In the genomic region with DNA sequence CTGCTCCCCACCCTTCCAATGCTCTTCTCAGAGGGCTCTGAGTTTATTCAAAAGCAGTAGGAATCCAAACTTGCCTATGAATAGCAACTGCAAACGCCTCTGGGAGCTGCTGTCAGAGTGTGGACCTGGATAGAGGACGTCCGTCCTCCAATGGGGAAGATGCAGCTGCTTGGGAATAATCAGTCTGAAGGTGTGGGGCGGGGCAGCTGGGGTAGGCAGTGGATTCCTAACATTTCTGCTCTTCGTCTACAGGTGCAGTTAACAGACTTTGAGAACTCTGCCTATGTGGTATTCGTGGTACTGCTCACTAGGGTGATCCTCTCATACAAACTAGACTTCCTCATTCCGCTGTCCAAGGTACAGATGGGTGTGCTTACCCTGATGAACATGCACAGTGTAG, we compare ENCODE assay signal across 31 mouse cellular contexts.
"Had no signal": no experiment of that assay in that cellular context is flagged by ENCODE, and none has a peak within 500 bp of the region (broad histone marks: within the 10 kb centered on the region; RNA-seq: fewer than 3 reads in every experiment).

No protein-coding gene starts in this region.

- H3K4me1 ChIP-seq: hindbrain, embryonic 10.5 days; hindbrain, embryonic 12.5 days; hindbrain, embryonic 13.5 days; hindbrain, embryonic 15.5 days; intestine, embryonic 15.5 days had no signal

- H3K27ac ChIP-seq: heart, embryonic 13.5 days; heart, embryonic 15.5 days; hindbrain, embryonic 10.5 days; hindbrain, embryonic 12.5 days; hindbrain, embryonic 13.5 days; hindbrain, embryonic 14.5 days; hindbrain, embryonic 15.5 days; hindbrain, postnatal 0 days; intestine, embryonic 15.5 days; kidney, embryonic 15.5 days; kidney, postnatal 0 days; layer of hippocampus, adult 2 months; left cerebral cortex, adult 2 months had no signal

- H3K4me3 ChIP-seq: heart, embryonic 13.5 days; heart, embryonic 15.5 days; hindbrain, embryonic 10.5 days; hindbrain, embryonic 12.5 days; hindbrain, embryonic 13.5 days; hindbrain, embryonic 15.5 days; intestine, embryonic 15.5 days; kidney, embryonic 15.5 days; layer of hippocampus, adult 2 months; left cerebral cortex, adult 2 months had no signal

- H3K27me3 ChIP-seq: heart, embryonic 13.5 days; heart, embryonic 15.5 days; hindbrain, embryonic 12.5 days; hindbrain, embryonic 13.5 days; hindbrain, embryonic 15.5 days; intestine, embryonic 15.5 days; kidney, embryonic 15.5 days had no signal

- H3K4me2 ChIP-seq: heart, embryonic 13.5 days; heart, embryonic 15.5 days; hindbrain, embryonic 12.5 days; hindbrain, embryonic 13.5 days; hindbrain, embryonic 14.5 days; hindbrain, embryonic 15.5 days; intestine, embryonic 15.5 days; kidney, embryonic 15.5 days had no signal

- H3K9me3 ChIP-seq: heart, embryonic 13.5 days; heart, embryonic 15.5 days; hindbrain, embryonic 10.5 days; hindbrain, embryonic 12.5 days; hindbrain, embryonic 13.5 days; hindbrain, embryonic 15.5 days; intestine, embryonic 15.5 days; kidney, embryonic 15.5 days had no signal

- H3K9ac ChIP-seq: heart, embryonic 13.5 days; heart, embryonic 15.5 days; hindbrain, embryonic 12.5 days; hindbrain, embryonic 13.5 days; hindbrain, embryonic 14.5 days; hindbrain, embryonic 15.5 days; intestine, embryonic 15.5 days; kidney, embryonic 15.5 days had no signal

- ATAC-seq: hindbrain, embryonic 16.5 days; hindbrain, postnatal 0 days; inflammation-experienced regulatory T-cells, adult 6 months; intestine, embryonic 15.5 days; intestine, embryonic 16.5 days; intestine, postnatal 0 days had no signal

- DNase-seq: heart, postnatal 10 days; heart, postnatal 14 days; heart, postnatal 36 days; heart, postnatal 4 days; kidney, adult 11 months; kidney, adult 2 months; kidney, adult 8-10 months; kidney, adult 9 months; kidney, postnatal 10 days; kidney, postnatal 14 days; kidney, postnatal 36 days; kidney, postnatal 4 days; layer of hippocampus, adult 9-11 months; layer of hippocampus, postnatal 36 days had no signal
